Mouse (Mus musculus): ENCODE data around the gene Smok3b. TPM values are rescaled to one million over a fixed set of nuclear protein-coding genes. Genes with fewer than 3 reads are reported as not detected.

Gene Smok3b
- total and polyA plus RNA-seq, 3 experiments, result not detected

DNA sequence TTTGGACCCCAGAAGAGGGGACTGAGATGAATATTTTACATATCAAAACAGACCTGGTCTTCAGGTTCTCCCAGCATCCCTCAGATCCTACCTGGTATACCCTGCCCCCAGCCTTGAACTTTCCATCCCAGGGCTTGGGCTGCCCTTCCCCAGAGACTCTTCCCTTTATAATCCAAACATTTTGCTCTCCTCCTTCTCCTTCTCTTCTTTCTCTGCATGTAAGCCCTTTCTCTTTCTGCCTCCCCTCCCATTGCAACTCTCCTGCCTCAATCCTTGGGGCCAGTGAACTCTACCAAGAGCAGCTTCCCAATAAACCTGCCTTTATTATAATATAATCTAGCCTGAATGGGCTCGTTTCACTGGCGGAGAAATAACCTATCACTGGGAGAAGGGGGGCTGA lies 62.7 kb downstream of the Smok3b start:
- peaks cover 23% of the 10 kb centered on the region for H3K36me3 ChIP-seq (replicated peaks)
- H3K4me1 ChIP-seq (ENCODE audit: insufficient read depth, low read depth, low read length), result peaks cover 28% of the 10 kb centered on the region
- no peak for TF ChIP-seq CTCF (IDR thresholded peaks at IDR 0.05; ENCODE audit: low read depth, low read length)
- TF ChIP-seq POLR2AphosphoS5 (IDR thresholded peaks at IDR 0.05; ENCODE audit: insufficient replicate concordance, low read depth, low read length), result no peak
- no peak for TF ChIP-seq GATA1 (IDR thresholded peaks at IDR 0.05; ENCODE audit: borderline replicate concordance, low read length)
- no peak for TF ChIP-seq TAL1 (conservative IDR thresholded peaks at IDR 0.05; ENCODE audit: low read depth, low read length)
- TF ChIP-seq GATA2 (IDR thresholded peaks at IDR 0.05; ENCODE audit: borderline replicate concordance, low read depth, low read length), result no peak
- H3K27me3 ChIP-seq (ENCODE audit: insufficient read depth, low read length), result no peaks in the 10 kb centered on the region
- DNase-seq (ENCODE audit: low spot score), result no peak
- no peak for ATAC-seq (ENCODE audit: extremely low read depth, insufficient number of reproducible peaks, low FRiP score, poor library complexity, severe bottlenecking)
- H3K9me3 ChIP-seq (replicated peaks), result no peaks in the 10 kb centered on the region
- H3K4me3 ChIP-seq (ENCODE audit: low read depth, low read length), result no peak overlapping the region

DNA sequence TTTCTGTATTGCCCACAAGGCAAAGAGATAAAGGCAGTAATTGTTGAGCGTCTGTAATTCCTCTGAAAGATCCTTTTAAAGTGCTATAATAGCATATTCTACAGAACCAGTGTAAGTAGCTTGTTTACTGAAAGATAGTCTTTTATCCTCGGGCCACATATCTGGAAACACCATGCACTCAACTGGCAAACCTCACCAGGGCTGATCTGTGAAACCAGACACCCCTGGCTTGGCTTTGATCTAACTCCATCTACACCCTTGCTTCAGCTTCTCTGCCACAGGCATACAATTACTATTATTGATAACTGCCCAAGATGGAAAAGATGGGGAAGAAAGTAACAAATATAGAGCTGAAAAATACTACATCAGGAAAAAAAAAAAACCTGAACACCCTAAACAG lies 63.3 kb downstream of the Smok3b start:
- H3K27me3 ChIP-seq (ENCODE audit: insufficient read depth, low read length), result no peaks in the 10 kb centered on the region
- DNase-seq (ENCODE audit: low spot score) (no peak), ATAC-seq (ENCODE audit: extremely low read depth, insufficient number of reproducible peaks, low FRiP score, poor library complexity, severe bottlenecking) (no peak)
- peak overlapping the region; percentile 96; the same call in 1 of the 2 replicates for H3K4me3 ChIP-seq (ENCODE audit: low read depth, low read length)
- peaks cover 28% of the 10 kb centered on the region for H3K36me3 ChIP-seq (replicated peaks)
- TF ChIP-seq CTCF (IDR thresholded peaks at IDR 0.05; ENCODE audit: low read depth, low read length) (no peak), TAL1 (conservative IDR thresholded peaks at IDR 0.05; ENCODE audit: low read depth, low read length) (no peak), POLR2AphosphoS5 (IDR thresholded peaks at IDR 0.05; ENCODE audit: insufficient replicate concordance, low read depth, low read length) (no peak), GATA2 (IDR thresholded peaks at IDR 0.05; ENCODE audit: borderline replicate concordance, low read depth, low read length) (no peak), GATA1 (IDR thresholded peaks at IDR 0.05; ENCODE audit: borderline replicate concordance, low read length) (no peak)
- H3K4me1 ChIP-seq (ENCODE audit: insufficient read depth, low read depth, low read length), result peaks cover 33% of the 10 kb centered on the region
- no peaks in the 10 kb centered on the region for H3K9me3 ChIP-seq (replicated peaks)

- H3K4me1 ChIP-seq (ENCODE audit: insufficient read depth, low read depth, low read length), result peaks cover 33% of the 10 kb centered on the region
- H3K36me3 ChIP-seq (replicated peaks), result peaks cover 28% of the 10 kb centered on the region
- TF ChIP-seq TAL1 (conservative IDR thresholded peaks at IDR 0.05; ENCODE audit: low read depth, low read length) (no peak), POLR2AphosphoS5 (IDR thresholded peaks at IDR 0.05; ENCODE audit: insufficient replicate concordance, low read depth, low read length) (no peak), GATA2 (IDR thresholded peaks at IDR 0.05; ENCODE audit: borderline replicate concordance, low read depth, low read length) (no peak), GATA1 (IDR thresholded peaks at IDR 0.05; ENCODE audit: borderline replicate concordance, low read length) (no peak), CTCF (IDR thresholded peaks at IDR 0.05; ENCODE audit: low read depth, low read length) (no peak)
- DNase-seq (ENCODE audit: low spot score), result peak; percentile 71
- peak within 1 kb of the TSS; percentile 96 for H3K4me3 ChIP-seq (ENCODE audit: low read depth, low read length)
- H3K27me3 ChIP-seq (ENCODE audit: insufficient read depth, low read length), result no peaks in the 10 kb centered on the region
- ATAC-seq (ENCODE audit: extremely low read depth, insufficient number of reproducible peaks, low FRiP score, poor library complexity, severe bottlenecking), result peak; percentile 98
- no peaks in the 10 kb centered on the region for H3K9me3 ChIP-seq (replicated peaks)
These were observed 63.8 kb downstream of the Smok3b start, which contains the start of gene Zkscan1 for GRCm38 (mm10) chr5:138084996-138085395. Gene Zkscan1, plus strand, starts transcription at chr5:138085084.

GRCm38 (mm10) chr5:138085421-138085911 lies 64.2 kb downstream of the Smok3b start:
- H3K27me3 ChIP-seq (ENCODE audit: insufficient read depth, low read length), result no peaks in the 10 kb centered on the region
- peak; percentile 16 for DNase-seq (ENCODE audit: low spot score)
- peaks cover 28% of the 10 kb centered on the region for H3K36me3 ChIP-seq (replicated peaks)
- TF ChIP-seq TAL1 (conservative IDR thresholded peaks at IDR 0.05; ENCODE audit: low read depth, low read length) (no peak), GATA2 (IDR thresholded peaks at IDR 0.05; ENCODE audit: borderline replicate concordance, low read depth, low read length) (no peak), CTCF (IDR thresholded peaks at IDR 0.05; ENCODE audit: low read depth, low read length) (no peak), POLR2AphosphoS5 (IDR thresholded peaks at IDR 0.05; ENCODE audit: insufficient replicate concordance, low read depth, low read length) (no peak), GATA1 (IDR thresholded peaks at IDR 0.05; ENCODE audit: borderline replicate concordance, low read length) (no peak)
- peaks cover 33% of the 10 kb centered on the region for H3K4me1 ChIP-seq (ENCODE audit: insufficient read depth, low read depth, low read length)
- no peaks in the 10 kb centered on the region for H3K9me3 ChIP-seq (replicated peaks)
- peak overlapping the region; percentile 96 for H3K4me3 ChIP-seq (ENCODE audit: low read depth, low read length)
- no peak for ATAC-seq (ENCODE audit: extremely low read depth, insufficient number of reproducible peaks, low FRiP score, poor library complexity, severe bottlenecking)

DNA sequence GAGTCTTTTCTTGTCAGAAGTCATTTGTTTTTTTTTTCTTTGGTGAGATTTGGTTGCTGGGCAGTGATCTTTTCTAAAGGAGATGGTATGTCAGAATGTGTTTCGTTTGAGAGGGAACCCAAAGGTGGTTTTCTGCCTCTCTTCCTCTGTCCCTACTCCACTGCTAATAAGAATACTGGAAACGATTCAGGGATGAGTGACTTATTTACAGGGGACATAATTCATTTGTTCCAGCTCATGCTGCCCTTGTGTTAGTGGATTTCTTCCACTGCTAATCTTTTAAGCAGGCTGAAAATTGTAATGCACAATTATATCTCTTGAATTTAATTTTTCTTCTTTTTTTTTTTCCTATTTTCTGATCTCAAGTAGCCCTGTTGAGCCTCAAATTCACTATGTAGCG lies 65.6 kb downstream of the Smok3b start:
- Histone ChIP-seq H3K36me3 (replicated peaks) (peaks cover 33% of the 10 kb centered on the region), H3K4me3 (ENCODE audit: low read depth, low read length) (no peak overlapping the region), H3K9me3 (replicated peaks) (no peaks in the 10 kb centered on the region), H3K27me3 (ENCODE audit: insufficient read depth, low read length) (no peaks in the 10 kb centered on the region), H3K4me1 (ENCODE audit: insufficient read depth, low read depth, low read length) (peaks cover 33% of the 10 kb centered on the region)
- no peak for TF ChIP-seq POLR2AphosphoS5 (IDR thresholded peaks at IDR 0.05; ENCODE audit: insufficient replicate concordance, low read depth, low read length)
- no peak for TF ChIP-seq GATA1 (IDR thresholded peaks at IDR 0.05; ENCODE audit: borderline replicate concordance, low read length)
- no peak for TF ChIP-seq TAL1 (conservative IDR thresholded peaks at IDR 0.05; ENCODE audit: low read depth, low read length)
- TF ChIP-seq CTCF (IDR thresholded peaks at IDR 0.05; ENCODE audit: low read depth, low read length), result no peak
- no peak for TF ChIP-seq GATA2 (IDR thresholded peaks at IDR 0.05; ENCODE audit: borderline replicate concordance, low read depth, low read length)
- no peak for DNase-seq (ENCODE audit: low spot score)
- no peak for ATAC-seq (ENCODE audit: extremely low read depth, insufficient number of reproducible peaks, low FRiP score, poor library complexity, severe bottlenecking)

DNA sequence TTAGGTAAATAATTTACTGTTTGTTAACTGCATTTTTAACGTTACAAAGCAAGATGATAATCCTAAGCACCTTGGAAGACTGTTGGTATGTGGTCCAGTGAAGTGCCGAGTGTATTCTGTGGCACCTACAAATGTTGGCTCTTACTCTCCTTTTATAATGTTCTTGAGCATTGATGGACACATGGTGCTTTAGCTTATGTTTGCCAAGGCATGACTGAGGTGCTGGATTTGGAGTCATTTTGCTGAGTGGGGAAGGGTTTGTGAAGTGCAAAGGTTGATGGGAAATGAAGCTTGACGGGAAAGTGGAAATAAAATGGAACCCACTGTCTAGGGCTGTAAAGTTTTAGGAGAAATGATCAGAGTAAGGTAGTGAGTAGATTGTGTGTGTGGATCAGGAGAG lies 67.1 kb downstream of the Smok3b start:
- peaks cover 45% of the 10 kb centered on the region for H3K36me3 ChIP-seq (replicated peaks)
- DNase-seq (ENCODE audit: low spot score), result no peak
- TF ChIP-seq CTCF (IDR thresholded peaks at IDR 0.05; ENCODE audit: low read depth, low read length) (no peak), GATA2 (IDR thresholded peaks at IDR 0.05; ENCODE audit: borderline replicate concordance, low read depth, low read length) (no peak), TAL1 (conservative IDR thresholded peaks at IDR 0.05; ENCODE audit: low read depth, low read length) (no peak), POLR2AphosphoS5 (IDR thresholded peaks at IDR 0.05; ENCODE audit: insufficient replicate concordance, low read depth, low read length) (no peak), GATA1 (IDR thresholded peaks at IDR 0.05; ENCODE audit: borderline replicate concordance, low read length) (no peak)
- H3K27me3 ChIP-seq (ENCODE audit: insufficient read depth, low read length), result no peaks in the 10 kb centered on the region
- H3K4me3 ChIP-seq (ENCODE audit: low read depth, low read length), result no peak overlapping the region
- H3K4me1 ChIP-seq (ENCODE audit: insufficient read depth, low read depth, low read length), result peaks cover 31% of the 10 kb centered on the region
- no peaks in the 10 kb centered on the region for H3K9me3 ChIP-seq (replicated peaks)
- ATAC-seq (ENCODE audit: extremely low read depth, insufficient number of reproducible peaks, low FRiP score, poor library complexity, severe bottlenecking), result no peak

All from G1E (cell line).